Mouse (Mus musculus): ENCODE results near the gene Mpi. TPM values are rescaled to one million over a fixed set of nuclear protein-coding genes. Genes with fewer than 3 reads are reported as not detected.

Mpi gene
- polyA plus RNA-seq, 1 experiment from 2014 or later = 31.8 TPM

GRCm38 (mm10) chr9:57510577-57510976, 42.0 kb downstream of the Mpi start:
- Histone ChIP-seq H3K4me2 (replicated peaks; ENCODE audit: low read depth, low read length) (no peak overlapping the region), H3K4me3 (ENCODE audit: low read depth, low read length) (no peak overlapping the region), H3K27ac (ENCODE audit: low read length) (no peak overlapping the region), H3K27me3 (ENCODE audit: control insufficient read depth, insufficient read depth, low read length) (0 out of 2 replicates have a peak, but pooled peaks cover 8% of the 10 kb centered on the region), H3K9me3 (ENCODE audit: control insufficient read depth, low read depth, low read length) (no peaks in the 10 kb centered on the region), H3K4me1 (ENCODE audit: control insufficient read depth, insufficient read depth, low read length) (peaks cover 3% of the 10 kb centered on the region; the same call in 1 of the 2 replicates), H3K36me3 (ENCODE audit: control insufficient read depth, insufficient read depth, low read length) (no peaks in the 10 kb centered on the region), H3K9ac (replicated peaks; ENCODE audit: low read depth, low read length) (no peak overlapping the region)
- no peak for ATAC-seq (ENCODE audit: insufficient number of reproducible peaks, insufficient read depth, low FRiP score, low read depth)
- 80% methylated on average over 2 of the region's 2 CpGs for WGBS

- no peak overlapping the region for H3K4me3 ChIP-seq (ENCODE audit: low read depth, low read length)
- H3K27me3 ChIP-seq (ENCODE audit: control insufficient read depth, insufficient read depth, low read length) = peaks cover 47% of the 10 kb centered on the region
- no peak overlapping the region for H3K9ac ChIP-seq (replicated peaks; ENCODE audit: low read depth, low read length)
- no peaks in the 10 kb centered on the region for H3K9me3 ChIP-seq (ENCODE audit: control insufficient read depth, low read depth, low read length)
- peak; percentile 65; the same call in 1 of the 2 replicates for ATAC-seq (ENCODE audit: insufficient number of reproducible peaks, insufficient read depth, low FRiP score, low read depth)
- no peak overlapping the region for H3K4me2 ChIP-seq (replicated peaks; ENCODE audit: low read depth, low read length)
- H3K4me1 ChIP-seq (ENCODE audit: control insufficient read depth, insufficient read depth, low read length) = peaks cover 17% of the 10 kb centered on the region; the same call in 1 of the 2 replicates
- no peak overlapping the region for H3K27ac ChIP-seq (ENCODE audit: low read length)
- 4% methylated on average over 8 of the region's 8 CpGs for WGBS
- H3K36me3 ChIP-seq (ENCODE audit: control insufficient read depth, insufficient read depth, low read length) = no peaks in the 10 kb centered on the region
Measured at GRCm38 (mm10) chr9:57505700-57506099, 46.9 kb downstream of the Mpi start.

- Histone ChIP-seq H3K4me3 (ENCODE audit: low read depth, low read length) (0 out of 2 replicates have a peak overlapping the region, but pooled peaks have one; percentile 48), H3K9ac (replicated peaks; ENCODE audit: low read depth, low read length) (no peak overlapping the region), H3K4me2 (replicated peaks; ENCODE audit: low read depth, low read length) (peak overlapping the region; percentile 98), H3K27ac (ENCODE audit: low read length) (no peak overlapping the region), H3K36me3 (ENCODE audit: control insufficient read depth, insufficient read depth, low read length) (no peaks in the 10 kb centered on the region), H3K9me3 (ENCODE audit: control insufficient read depth, low read depth, low read length) (no peaks in the 10 kb centered on the region), H3K4me1 (ENCODE audit: control insufficient read depth, insufficient read depth, low read length) (peaks cover 17% of the 10 kb centered on the region; the same call in 1 of the 2 replicates), H3K27me3 (ENCODE audit: control insufficient read depth, insufficient read depth, low read length) (peaks cover 48% of the 10 kb centered on the region)
- 49% methylated on average over 10 of the region's 10 CpGs for WGBS
- ATAC-seq (ENCODE audit: insufficient number of reproducible peaks, insufficient read depth, low FRiP score, low read depth) = no peak
Measured at GRCm38 (mm10) chr9:57504891-57505290, 47.7 kb downstream of the Mpi start.

- Histone ChIP-seq H3K36me3 (ENCODE audit: control insufficient read depth, insufficient read depth, low read length) (no peaks in the 10 kb centered on the region), H3K27me3 (ENCODE audit: control insufficient read depth, insufficient read depth, low read length) (peaks cover 48% of the 10 kb centered on the region), H3K9ac (replicated peaks; ENCODE audit: low read depth, low read length) (peak overlapping the region; percentile 25; the same call in 1 of the 2 replicates), H3K4me1 (ENCODE audit: control insufficient read depth, insufficient read depth, low read length) (peaks cover 17% of the 10 kb centered on the region; the same call in 1 of the 2 replicates), H3K4me3 (ENCODE audit: low read depth, low read length) (peak overlapping the region; percentile 48), H3K4me2 (replicated peaks; ENCODE audit: low read depth, low read length) (peak overlapping the region; percentile 98), H3K27ac (ENCODE audit: low read length) (no peak overlapping the region), H3K9me3 (ENCODE audit: control insufficient read depth, low read depth, low read length) (no peaks in the 10 kb centered on the region)
- ATAC-seq (ENCODE audit: insufficient number of reproducible peaks, insufficient read depth, low FRiP score, low read depth) = no peak
- under 1% methylated on average over 34 of the region's 34 CpGs for WGBS
Measured at GRCm38 (mm10) chr9:57504381-57504700, 48.2 kb downstream of the Mpi start.

- WGBS = under 1% methylated on average over 46 of the region's 46 CpGs
- no peaks in the 10 kb centered on the region for H3K36me3 ChIP-seq (ENCODE audit: control insufficient read depth, insufficient read depth, low read length)
- peaks cover 17% of the 10 kb centered on the region; the same call in 1 of the 2 replicates for H3K4me1 ChIP-seq (ENCODE audit: control insufficient read depth, insufficient read depth, low read length)
- 0 out of 2 replicates have a peak, but pooled peaks have one; percentile 65 for ATAC-seq (ENCODE audit: insufficient number of reproducible peaks, insufficient read depth, low FRiP score, low read depth)
- no peaks in the 10 kb centered on the region for H3K9me3 ChIP-seq (ENCODE audit: control insufficient read depth, low read depth, low read length)
- H3K4me2 ChIP-seq (replicated peaks; ENCODE audit: low read depth, low read length) = peak within 1 kb of the TSS; percentile 98
- H3K27me3 ChIP-seq (ENCODE audit: control insufficient read depth, insufficient read depth, low read length) = peaks cover 48% of the 10 kb centered on the region
- H3K27ac ChIP-seq (ENCODE audit: low read length) = no peak within 1 kb of the TSS; the same call in 1 of the 2 replicates
- peak within 1 kb of the TSS; percentile 25; the same call in 1 of the 2 replicates for H3K9ac ChIP-seq (replicated peaks; ENCODE audit: low read depth, low read length)
- peak within 1 kb of the TSS; percentile 48 for H3K4me3 ChIP-seq (ENCODE audit: low read depth, low read length)
Measured at GRCm38 (mm10) chr9:57503622-57504380, 48.8 kb downstream of the Mpi start, which contains the start of gene Rpp25. Rpp25 (plus strand) TSS chr9:57504026.

- peaks cover 17% of the 10 kb centered on the region; the same call in 1 of the 2 replicates for H3K4me1 ChIP-seq (ENCODE audit: control insufficient read depth, insufficient read depth, low read length)
- H3K27ac ChIP-seq (ENCODE audit: low read length) = no peak overlapping the region; the same call in 1 of the 2 replicates
- peaks cover 48% of the 10 kb centered on the region for H3K27me3 ChIP-seq (ENCODE audit: control insufficient read depth, insufficient read depth, low read length)
- H3K4me2 ChIP-seq (replicated peaks; ENCODE audit: low read depth, low read length) = peak overlapping the region; percentile 98
- H3K9me3 ChIP-seq (ENCODE audit: control insufficient read depth, low read depth, low read length) = no peaks in the 10 kb centered on the region
- ATAC-seq (ENCODE audit: insufficient number of reproducible peaks, insufficient read depth, low FRiP score, low read depth) = no peak
- no peaks in the 10 kb centered on the region for H3K36me3 ChIP-seq (ENCODE audit: control insufficient read depth, insufficient read depth, low read length)
- H3K9ac ChIP-seq (replicated peaks; ENCODE audit: low read depth, low read length) = no peak overlapping the region
- WGBS = 3% methylated on average over 23 of the region's 23 CpGs
- peak overlapping the region; percentile 48; the same call in 1 of the 2 replicates for H3K4me3 ChIP-seq (ENCODE audit: low read depth, low read length)
Measured at GRCm38 (mm10) chr9:57502911-57503621, 49.5 kb downstream of the Mpi start.

GRCm38 (mm10) chr9:57501861-57502260, 50.7 kb downstream of the Mpi start:
- Histone ChIP-seq H3K36me3 (ENCODE audit: control insufficient read depth, insufficient read depth, low read length) (no peaks in the 10 kb centered on the region), H3K27ac (ENCODE audit: low read length) (no peak overlapping the region), H3K4me1 (ENCODE audit: control insufficient read depth, insufficient read depth, low read length) (peaks cover 17% of the 10 kb centered on the region; the same call in 1 of the 2 replicates), H3K27me3 (ENCODE audit: control insufficient read depth, insufficient read depth, low read length) (peaks cover 48% of the 10 kb centered on the region), H3K9me3 (ENCODE audit: control insufficient read depth, low read depth, low read length) (no peaks in the 10 kb centered on the region), H3K4me2 (replicated peaks; ENCODE audit: low read depth, low read length) (peak overlapping the region; percentile 10; the same call in 1 of the 2 replicates), H3K4me3 (ENCODE audit: low read depth, low read length) (no peak overlapping the region), H3K9ac (replicated peaks; ENCODE audit: low read depth, low read length) (no peak overlapping the region)
- ATAC-seq (ENCODE audit: insufficient number of reproducible peaks, insufficient read depth, low FRiP score, low read depth) = no peak
- WGBS = 3% methylated on average over 20 of the region's 20 CpGs

GRCm38 (mm10) chr9:57501452-57501851, 51.1 kb downstream of the Mpi start:
- Histone ChIP-seq H3K9me3 (ENCODE audit: control insufficient read depth, low read depth, low read length) (no peaks in the 10 kb centered on the region), H3K9ac (replicated peaks; ENCODE audit: low read depth, low read length) (no peak overlapping the region), H3K36me3 (ENCODE audit: control insufficient read depth, insufficient read depth, low read length) (no peaks in the 10 kb centered on the region), H3K27ac (ENCODE audit: low read length) (no peak overlapping the region), H3K27me3 (ENCODE audit: control insufficient read depth, insufficient read depth, low read length) (peaks cover 48% of the 10 kb centered on the region), H3K4me3 (ENCODE audit: low read depth, low read length) (no peak overlapping the region), H3K4me1 (ENCODE audit: control insufficient read depth, insufficient read depth, low read length) (peaks cover 17% of the 10 kb centered on the region; the same call in 1 of the 2 replicates), H3K4me2 (replicated peaks; ENCODE audit: low read depth, low read length) (peak overlapping the region; percentile 10; the same call in 1 of the 2 replicates)
- ATAC-seq (ENCODE audit: insufficient number of reproducible peaks, insufficient read depth, low FRiP score, low read depth) = no peak
- 8% methylated on average over 13 of the region's 13 CpGs for WGBS

Data from stomach, embryonic 14.5 days (tissue).